Mouse (Mus musculus) midbrain, embryonic 10.5 days (tissue): ENCODE results near the gene Bsg. TPM values are rescaled to one million over a fixed set of nuclear protein-coding genes. Genes with fewer than 3 reads are reported as not detected.

Source experiments
- DNase-seq: peaks from one replicate; pipeline ENCODE4 v3.0.0-alpha.2; 2017; ENCODE audit warnings: low spot score
- H3K27ac ChIP-seq: fragments of 300-500 bp; sonication (generic); replicated peaks from 2 replicates; pipeline ENCODE4 v1.5.1; 2016; ENCODE audit warnings: mild to moderate bottlenecking
- H3K27me3 ChIP-seq: fragments of 300-500 bp; sonication (generic); 2 replicates; pipeline ENCODE4 v1.6.1; 2016; ENCODE audit warnings: low read depth, mild to moderate bottlenecking; ENCODE audit not compliant: poor library complexity, severe bottlenecking
- H3K36me3 ChIP-seq: fragments of 300-500 bp; sonication (generic); 2 replicates; pipeline ENCODE4 v1.6.1; 2016; ENCODE audit warnings: mild to moderate bottlenecking, moderate library complexity
- H3K4me1 ChIP-seq: fragments of 300-500 bp; sonication (generic); 2 replicates; pipeline ENCODE4 v1.6.1; 2016
- H3K4me3 ChIP-seq: fragments of 300-500 bp; sonication (generic); 2 replicates; pipeline ENCODE4 v1.5.1; 2016; ENCODE audit warnings: mild to moderate bottlenecking, moderate library complexity
- H3K9me3 ChIP-seq: fragments of 300-500 bp; sonication (generic); replicated peaks from 2 replicates; pipeline ENCODE4 v1.6.1; 2016; ENCODE audit warnings: mild to moderate bottlenecking
- WGBS: fragments of 180-500 bp; shearing (Covaris S2); methylation state at CpG from one replicate; pipeline ENCODE4 v1.1.7; 2016; 5-methylcytosine and 5-hydroxymethylcytosine counted together
- polyA plus RNA-seq: library from polyadenylated mRNA; unstranded; fragments of >200 nt; fragmentation: Nextera tagmentation; extraction: Ambion mirVana; gene quantifications from 2 replicates; pipeline ENCODE4 v1.2.1, GENCODE M21; 2016

Gene Bsg
- 607 and 655 TPM in 2 replicates for polyA plus RNA-seq

DNA sequence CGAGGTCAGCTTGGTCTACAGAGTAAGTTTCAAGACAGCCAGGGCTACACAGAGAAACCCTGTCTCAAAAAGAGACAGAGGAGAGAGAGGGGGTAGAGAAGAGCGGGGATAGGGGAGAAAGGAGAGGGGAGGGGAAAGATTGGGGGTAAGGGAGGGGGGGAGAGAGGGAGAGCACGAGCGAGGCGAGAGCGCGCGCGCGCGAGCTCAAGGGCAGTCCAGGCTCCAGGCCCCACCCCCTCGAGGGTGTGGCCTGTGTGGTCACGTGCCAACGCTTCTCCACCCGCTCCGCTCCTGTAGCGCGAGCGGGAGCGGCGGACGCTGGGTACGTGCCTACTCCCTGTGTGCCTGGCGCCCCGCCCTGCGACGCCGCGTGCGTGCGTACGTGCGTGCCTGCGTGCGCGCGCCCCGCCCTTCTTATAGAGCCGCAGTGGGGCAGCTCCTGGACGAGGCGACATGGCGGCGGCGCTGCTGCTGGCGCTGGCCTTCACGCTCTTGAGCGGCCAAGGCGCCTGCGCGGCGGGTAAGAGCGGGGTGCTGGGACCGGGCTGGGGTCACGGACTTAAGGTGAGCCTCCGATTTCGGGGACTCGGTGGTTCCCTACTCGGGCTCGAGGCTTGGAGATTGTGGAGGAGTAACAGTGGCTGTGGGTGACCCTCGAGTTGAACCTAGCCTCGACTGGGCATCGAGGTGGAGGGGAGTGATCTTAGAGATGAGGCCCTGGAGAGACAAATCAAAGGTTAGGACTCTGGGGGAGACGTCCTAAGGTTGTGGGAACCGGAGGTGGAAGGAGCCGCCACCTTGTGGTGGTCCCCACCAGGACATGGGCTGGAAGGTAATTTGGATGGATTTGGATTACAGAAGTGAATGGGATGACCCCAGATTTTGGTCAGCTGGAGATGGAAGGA, at the start of gene Bsg:
Gene Bsg (plus strand): TSS at position 427 of the 905 bp plus-strand sequence.
- H3K27ac ChIP-seq, result peak within 1 kb of the TSS; percentile 98

GRCm38 (mm10) chr10:79654946-79655395, 49.3 kb upstream of the Bsg start:
- Histone ChIP-seq H3K27ac (no peak overlapping the region), H3K4me3 (no peak overlapping the region), H3K4me1 (peaks cover 19% of the 10 kb centered on the region), H3K27me3 (0 out of 2 replicates have a peak, but pooled peaks cover 6% of the 10 kb centered on the region), H3K9me3 (no peaks in the 10 kb centered on the region), H3K36me3 (no peaks in the 10 kb centered on the region)
- 11% methylated on average over 1 of the region's 1 CpGs for WGBS
- peak; percentile 78 for DNase-seq

More for the DNA sequence above, at the start of gene Bsg:
- peaks cover 64% of the 10 kb centered on the region for H3K4me1 ChIP-seq
- under 1% methylated on average over 61 of the region's 65 CpGs for WGBS
- peak within 1 kb of the TSS; percentile 89 for H3K4me3 ChIP-seq
- DNase-seq, result peak; percentile 99
- H3K27me3 ChIP-seq, result no peaks in the 10 kb centered on the region
- peaks cover 34% of the 10 kb centered on the region for H3K36me3 ChIP-seq
- H3K9me3 ChIP-seq, result no peaks in the 10 kb centered on the region

- no peak overlapping the region for H3K4me3 ChIP-seq
- WGBS, result 21% methylated on average over 4 of the region's 4 CpGs
- no peaks in the 10 kb centered on the region for H3K9me3 ChIP-seq
- H3K27ac ChIP-seq, result no peak overlapping the region
- peaks cover 30% of the 10 kb centered on the region for H3K4me1 ChIP-seq
- no peaks in the 10 kb centered on the region for H3K27me3 ChIP-seq
- H3K36me3 ChIP-seq, result no peaks in the 10 kb centered on the region
- DNase-seq, result no peak
Observed at GRCm38 (mm10) chr10:79658829-79659228, 45.5 kb upstream of the Bsg start.

DNA sequence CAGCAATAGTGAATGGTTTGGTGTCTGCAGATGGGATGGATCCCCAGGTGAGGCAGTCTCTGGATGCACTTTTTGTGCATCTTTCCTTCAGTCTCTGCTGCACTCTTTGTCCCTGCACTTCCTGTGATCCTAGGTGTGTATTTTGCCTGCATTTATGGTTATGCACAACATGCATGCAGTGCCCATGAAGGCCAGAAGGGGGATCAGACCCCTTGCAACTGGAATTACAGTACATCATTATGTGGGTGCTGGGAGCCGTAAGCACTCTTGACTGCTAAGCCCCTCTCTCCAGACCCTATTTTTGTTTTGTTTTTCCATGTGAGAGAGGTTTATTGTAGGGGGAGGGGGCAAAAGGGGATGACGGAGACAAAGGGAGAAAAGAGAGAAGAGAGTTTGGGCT, 44.0 kb upstream of the Bsg start:
- H3K4me3 ChIP-seq, result no peak overlapping the region
- 0 out of 2 replicates have a peak, but pooled peaks cover 1% of the 10 kb centered on the region for H3K27me3 ChIP-seq
- peaks cover 23% of the 10 kb centered on the region for H3K4me1 ChIP-seq
- H3K9me3 ChIP-seq, result no peaks in the 10 kb centered on the region
- 81% methylated on average over 2 of the region's 2 CpGs for WGBS
- no peak overlapping the region for H3K27ac ChIP-seq
- no peak for DNase-seq
- no peaks in the 10 kb centered on the region for H3K36me3 ChIP-seq

- no peak for DNase-seq
- no peak overlapping the region; the same call in 1 of the 2 replicates for H3K27ac ChIP-seq
- 48% methylated on average over 3 of the region's 3 CpGs for WGBS
- H3K9me3 ChIP-seq, result no peaks in the 10 kb centered on the region
- H3K4me3 ChIP-seq, result no peak overlapping the region
- H3K36me3 ChIP-seq, result no peaks in the 10 kb centered on the region
- peaks cover 19% of the 10 kb centered on the region for H3K4me1 ChIP-seq
- 0 out of 2 replicates have a peak, but pooled peaks cover 5% of the 10 kb centered on the region for H3K27me3 ChIP-seq
Observed at GRCm38 (mm10) chr10:79661861-79662260, 42.4 kb upstream of the Bsg start.

- peaks cover 26% of the 10 kb centered on the region for H3K4me1 ChIP-seq
- H3K27me3 ChIP-seq, result 0 out of 2 replicates have a peak, but pooled peaks cover 5% of the 10 kb centered on the region
- H3K36me3 ChIP-seq, result no peaks in the 10 kb centered on the region
- peak; percentile 88 for DNase-seq
- peak within 1 kb of the TSS; percentile 52; the same call in 1 of the 2 replicates for H3K27ac ChIP-seq
- no peak within 1 kb of the TSS; the same call in 1 of the 2 replicates for H3K4me3 ChIP-seq
- no peaks in the 10 kb centered on the region for H3K9me3 ChIP-seq
- WGBS, result 10% methylated on average over 13 of the region's 13 CpGs
Observed at GRCm38 (mm10) chr10:79664131-79664665, 40.1 kb upstream of the Bsg start, which contains the start of gene Madcam1. TSS of gene Madcam1 (plus strand) at chr10:79664559.

DNA sequence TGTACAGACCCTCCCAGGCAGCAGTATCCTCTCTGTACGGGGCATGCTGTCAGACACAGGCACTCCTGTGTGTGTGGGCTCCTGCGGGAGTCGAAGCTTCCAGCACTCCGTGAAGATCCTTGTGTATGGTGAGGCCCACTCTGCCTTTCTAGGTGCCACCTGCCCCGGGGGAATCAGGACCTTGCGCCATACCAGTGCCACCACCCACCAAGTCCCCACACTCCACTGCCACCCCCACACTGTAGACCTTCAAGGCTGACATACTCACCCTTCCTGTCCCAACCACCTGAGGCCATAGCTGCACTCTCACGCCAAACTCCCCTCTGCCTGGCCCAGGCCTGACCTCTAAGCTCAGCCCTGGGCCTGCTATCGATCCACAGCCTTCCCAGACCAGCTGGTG, 39.2 kb upstream of the Bsg start:
- no peak overlapping the region for H3K4me3 ChIP-seq
- 0 out of 2 replicates have a peak, but pooled peaks cover 5% of the 10 kb centered on the region for H3K27me3 ChIP-seq
- H3K36me3 ChIP-seq, result no peaks in the 10 kb centered on the region
- peak overlapping the region; percentile 52; the same call in 1 of the 2 replicates for H3K27ac ChIP-seq
- no peak for DNase-seq
- peaks cover 28% of the 10 kb centered on the region for H3K4me1 ChIP-seq
- no peaks in the 10 kb centered on the region for H3K9me3 ChIP-seq
- WGBS, result 86% methylated on average over 8 of the region's 8 CpGs

DNA sequence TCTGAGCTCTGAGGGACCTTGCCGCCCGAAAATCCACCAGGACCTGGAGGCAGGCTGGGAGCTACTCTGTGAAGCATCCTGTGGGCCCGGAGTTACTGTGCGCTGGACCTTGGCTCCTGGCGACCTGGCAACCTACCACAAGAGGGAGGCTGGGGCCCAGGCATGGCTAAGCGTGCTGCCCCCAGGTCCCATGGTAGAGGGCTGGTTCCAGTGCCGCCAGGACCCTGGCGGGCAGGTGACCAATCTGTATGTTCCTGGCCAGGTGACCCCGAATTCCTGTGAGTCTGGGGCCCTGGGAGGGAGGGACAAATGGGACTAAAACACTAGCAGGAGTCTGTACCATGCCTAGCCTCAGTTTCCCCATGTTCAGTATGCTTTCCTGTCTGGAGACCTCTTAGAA, 37.8 kb upstream of the Bsg start:
- Histone ChIP-seq H3K36me3 (0 out of 2 replicates have a peak, but pooled peaks cover 4% of the 10 kb centered on the region), H3K27me3 (0 out of 2 replicates have a peak, but pooled peaks cover 5% of the 10 kb centered on the region), H3K4me1 (peaks cover 40% of the 10 kb centered on the region), H3K27ac (no peak overlapping the region), H3K4me3 (no peak overlapping the region), H3K9me3 (no peaks in the 10 kb centered on the region)
- DNase-seq, result no peak
- 69% methylated on average over 9 of the region's 9 CpGs for WGBS

DNA sequence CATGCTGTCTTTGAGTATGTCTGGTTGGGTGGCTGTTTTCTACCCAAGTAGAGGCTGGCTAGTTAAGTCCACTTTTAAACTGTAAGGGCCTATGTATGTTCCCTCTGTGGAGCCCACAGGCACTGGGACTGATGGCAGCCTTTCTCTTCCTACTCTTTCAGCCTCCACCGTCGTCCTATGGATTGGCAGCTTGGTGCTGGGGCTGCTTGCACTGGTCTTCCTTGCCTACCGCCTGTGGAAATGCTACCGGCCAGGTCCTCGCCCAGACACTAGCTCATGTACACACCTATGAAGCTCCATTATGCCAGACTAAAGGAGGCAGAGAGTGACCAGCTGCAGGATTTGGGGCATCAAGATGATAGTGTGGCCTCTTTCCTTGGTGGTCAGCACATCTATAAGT, 36.2 kb upstream of the Bsg start:
- 0 out of 2 replicates have a peak, but pooled peaks cover 5% of the 10 kb centered on the region for H3K27me3 ChIP-seq
- no peaks in the 10 kb centered on the region for H3K9me3 ChIP-seq
- peaks cover 17% of the 10 kb centered on the region for H3K36me3 ChIP-seq
- WGBS, result 86% methylated on average over 5 of the region's 5 CpGs
- no peak for DNase-seq
- H3K4me3 ChIP-seq, result peak overlapping the region; percentile 96; the same call in 1 of the 2 replicates
- H3K4me1 ChIP-seq, result peaks cover 42% of the 10 kb centered on the region
- peak overlapping the region; percentile 98 for H3K27ac ChIP-seq

DNA sequence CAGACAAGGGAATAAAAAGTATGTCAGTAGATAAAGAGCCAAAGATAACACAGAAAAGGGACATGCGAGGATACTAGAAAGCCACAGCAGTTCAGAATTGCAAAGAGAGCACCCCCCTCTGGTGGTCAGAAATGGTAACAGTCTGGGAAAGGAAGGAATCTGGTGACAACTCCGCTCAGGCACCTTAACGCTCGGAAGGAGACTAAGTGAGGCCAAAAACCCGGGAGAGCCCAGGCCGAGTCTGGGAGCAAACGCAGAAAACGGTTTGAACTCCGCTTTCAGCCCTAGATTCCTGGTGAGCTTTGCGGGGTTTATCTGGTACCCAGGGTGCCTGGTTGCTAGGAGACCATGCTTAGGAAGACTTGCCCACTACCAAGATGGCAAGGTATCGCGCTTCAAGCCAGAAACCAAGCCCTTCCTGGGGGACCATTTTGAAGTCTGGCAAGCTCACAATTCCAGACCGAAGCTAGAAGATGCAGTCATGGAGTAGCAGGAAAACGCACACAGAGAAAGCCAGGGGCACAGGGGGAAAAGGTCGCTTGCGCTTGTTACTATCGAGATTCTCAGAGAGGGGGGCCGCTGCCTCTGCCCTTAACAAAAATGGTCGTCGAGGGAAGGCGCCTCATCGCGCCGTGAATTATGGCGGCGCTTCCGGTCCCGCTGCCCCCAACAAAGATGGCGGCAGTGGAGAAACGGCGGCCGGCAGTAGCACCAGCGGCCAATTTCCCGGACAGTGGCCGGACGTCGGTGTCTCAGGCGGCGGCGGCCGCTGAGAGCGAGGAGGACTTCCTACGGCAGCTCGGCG, 35.3 kb upstream of the Bsg start, which contains the start of gene Tpgs1:
Gene Tpgs1 (plus strand): TSS at position 599 of the 805 bp plus-strand sequence.
- Histone ChIP-seq H3K4me3 (peak within 1 kb of the TSS; percentile 96), H3K9me3 (no peaks in the 10 kb centered on the region), H3K27ac (peak within 1 kb of the TSS; percentile 98), H3K27me3 (0 out of 2 replicates have a peak, but pooled peaks cover 5% of the 10 kb centered on the region), H3K4me1 (peaks cover 36% of the 10 kb centered on the region), H3K36me3 (peaks cover 26% of the 10 kb centered on the region)
- WGBS, result under 1% methylated on average over 45 of the region's 45 CpGs
- DNase-seq, result peak; percentile 92

- Histone ChIP-seq H3K27ac (peak overlapping the region; percentile 98), H3K36me3 (peaks cover 31% of the 10 kb centered on the region), H3K9me3 (no peaks in the 10 kb centered on the region), H3K27me3 (0 out of 2 replicates have a peak, but pooled peaks cover 5% of the 10 kb centered on the region), H3K4me3 (peak overlapping the region; percentile 96), H3K4me1 (peaks cover 30% of the 10 kb centered on the region)
- WGBS, result 0% methylated on average over 47 of the region's 47 CpGs
- peak; percentile 85 for DNase-seq
Observed at GRCm38 (mm10) chr10:79669576-79670057, 34.7 kb upstream of the Bsg start.
